Mouse (Mus musculus): ENCODE results near the gene Mink1. TPM values are rescaled to one million over a fixed set of nuclear protein-coding genes. Genes with fewer than 3 reads are reported as not detected.

Mink1 gene
- total RNA-seq, 1 experiment = 23.0 TPM

- Histone ChIP-seq H3K27ac (ENCODE audit: insufficient read depth, low read depth, low read length, poor library complexity, severe bottlenecking) (no peak overlapping the region), H3K4me1 (ENCODE audit: control insufficient read depth in 2 of 2, insufficient read depth in 2 of 2, low read length in 2 of 2, poor library complexity in 1 of 2) (peaks cover 3 to 16% of the 10 kb centered on the region in 2 experiments; a peak in 3 of 4 replicates), H3K9me3 (ENCODE audit: control insufficient read depth, insufficient read depth, low read depth, low read length) (no peaks in the 10 kb centered on the region), H3K4me3 (ENCODE audit: insufficient read depth in 1 of 2, low read depth in 1 of 2, low read length in 2 of 2, poor library complexity in 1 of 2, severe bottlenecking in 1 of 2) (no peak overlapping the region), H3K36me3 (ENCODE audit: control insufficient read depth, insufficient read depth, low read length, poor library complexity, severe bottlenecking) (no peaks in the 10 kb centered on the region), H3K9ac (ENCODE audit: insufficient read depth, low read depth, low read length, poor library complexity, severe bottlenecking) (no peak overlapping the region)
- TF ChIP-seq HCFC1 (IDR thresholded peaks at IDR 0.05; ENCODE audit: borderline replicate concordance, insufficient read depth, low read length) (no peak), MAFK (IDR thresholded peaks at IDR 0.05; ENCODE audit: insufficient read depth, low read depth, low read length) (no peak), ZC3H11A (IDR thresholded peaks at IDR 0.05; ENCODE audit: borderline replicate concordance, low read depth, low read length) (no peak), CHD2 (IDR thresholded peaks at IDR 0.05; ENCODE audit: low read depth, low read length) (no peak)
- in situ Hi-C loops (cut with MboI; ENCODE audit: low sequenced_read_pairs in 2 of 2, unreplicated experiment in 2 of 2) = no loop called here
- no peak for DNase-seq (ENCODE audit: low read depth, low spot score)
Observed at GRCm38 (mm10) chr11:70571641-70572040, 9.0 kb downstream of the Mink1 start.

- TF ChIP-seq HCFC1 (IDR thresholded peaks at IDR 0.05; ENCODE audit: borderline replicate concordance, insufficient read depth, low read length) = no peak
- TF ChIP-seq MAFK (IDR thresholded peaks at IDR 0.05; ENCODE audit: insufficient read depth, low read depth, low read length) = no peak
- no peak for TF ChIP-seq ZC3H11A (IDR thresholded peaks at IDR 0.05; ENCODE audit: borderline replicate concordance, low read depth, low read length)
- no peak for TF ChIP-seq CHD2 (IDR thresholded peaks at IDR 0.05; ENCODE audit: low read depth, low read length)
- no peak for TF ChIP-seq ZNF384 (IDR thresholded peaks at IDR 0.05; ENCODE audit: low read depth, low read length)
- Histone ChIP-seq H3K9me3 (ENCODE audit: control insufficient read depth, insufficient read depth, low read depth, low read length) (no peaks in the 10 kb centered on the region), H3K27ac (ENCODE audit: insufficient read depth, low read depth, low read length, poor library complexity, severe bottlenecking) (no peak overlapping the region), H3K36me3 (ENCODE audit: control insufficient read depth, insufficient read depth, low read length, poor library complexity, severe bottlenecking) (no peaks in the 10 kb centered on the region), H3K4me3 (ENCODE audit: insufficient read depth in 1 of 2, low read depth in 1 of 2, low read length in 2 of 2, poor library complexity in 1 of 2, severe bottlenecking in 1 of 2) (no peak overlapping the region), H3K9ac (ENCODE audit: insufficient read depth, low read depth, low read length, poor library complexity, severe bottlenecking) (no peak overlapping the region), H3K4me1 (ENCODE audit: control insufficient read depth in 2 of 2, insufficient read depth in 2 of 2, low read length in 2 of 2, poor library complexity in 1 of 2) (peaks cover 7 to 22% of the 10 kb centered on the region in 2 experiments)
- DNase-seq (ENCODE audit: low read depth, low spot score) = no peak
- in situ Hi-C loops (cut with MboI; ENCODE audit: low sequenced_read_pairs in 2 of 2, unreplicated experiment in 2 of 2) = no loop called here
Observed at GRCm38 (mm10) chr11:70572348-70572902, 9.7 kb downstream of the Mink1 start.

GRCm38 (mm10) chr11:70573872-70574271, 11.2 kb downstream of the Mink1 start:
- TF ChIP-seq HCFC1 (IDR thresholded peaks at IDR 0.05; ENCODE audit: borderline replicate concordance, insufficient read depth, low read length) (no peak), MAFK (IDR thresholded peaks at IDR 0.05; ENCODE audit: insufficient read depth, low read depth, low read length) (no peak), CHD2 (IDR thresholded peaks at IDR 0.05; ENCODE audit: low read depth, low read length) (no peak)
- Histone ChIP-seq H3K4me1 (ENCODE audit: control insufficient read depth in 2 of 2, insufficient read depth in 2 of 2, low read length in 2 of 2, poor library complexity in 1 of 2) (peaks cover 12 to 28% of the 10 kb centered on the region in 2 experiments), H3K27ac (ENCODE audit: insufficient read depth, low read depth, low read length, poor library complexity, severe bottlenecking) (no peak overlapping the region), H3K36me3 (ENCODE audit: control insufficient read depth, insufficient read depth, low read length, poor library complexity, severe bottlenecking) (no peaks in the 10 kb centered on the region; the same call in 1 of the 2 replicates), H3K9ac (ENCODE audit: insufficient read depth, low read depth, low read length, poor library complexity, severe bottlenecking) (no peak overlapping the region), H3K4me3 (ENCODE audit: insufficient read depth in 1 of 2, low read depth in 1 of 2, low read length in 2 of 2, poor library complexity in 1 of 2, severe bottlenecking in 1 of 2) (no peak overlapping the region), H3K9me3 (ENCODE audit: control insufficient read depth, insufficient read depth, low read depth, low read length) (no peaks in the 10 kb centered on the region)
- DNase-seq (ENCODE audit: low read depth, low spot score) = no peak
- in situ Hi-C loops (cut with MboI; ENCODE audit: low sequenced_read_pairs in 2 of 2, unreplicated experiment in 2 of 2) = no loop called here

GRCm38 (mm10) chr11:70577201-70577600, 14.5 kb downstream of the Mink1 start:
- no peak overlapping the region for H3K27ac ChIP-seq (ENCODE audit: insufficient read depth, low read depth, low read length, poor library complexity, severe bottlenecking)
- H3K4me3 ChIP-seq (ENCODE audit: insufficient read depth in 1 of 2, low read depth in 1 of 2, low read length in 2 of 2, poor library complexity in 1 of 2, severe bottlenecking in 1 of 2) = no peak overlapping the region
- H3K9ac ChIP-seq (ENCODE audit: insufficient read depth, low read depth, low read length, poor library complexity, severe bottlenecking) = no peak overlapping the region
- no peaks in the 10 kb centered on the region for H3K9me3 ChIP-seq (ENCODE audit: control insufficient read depth, insufficient read depth, low read depth, low read length)
- H3K36me3 ChIP-seq (ENCODE audit: control insufficient read depth, insufficient read depth, low read length, poor library complexity, severe bottlenecking) = peaks cover 3% of the 10 kb centered on the region; the same call in 1 of the 2 replicates
- H3K4me1 ChIP-seq (ENCODE audit: control insufficient read depth in 2 of 2, insufficient read depth in 2 of 2, low read length in 2 of 2, poor library complexity in 1 of 2) = peaks cover 12 to 34% of the 10 kb centered on the region in 2 experiments
- TF ChIP-seq CHD2 (IDR thresholded peaks at IDR 0.05; ENCODE audit: low read depth, low read length) = no peak
- in situ Hi-C loops (cut with MboI; ENCODE audit: low sequenced_read_pairs in 2 of 2, unreplicated experiment in 2 of 2) = no loop called here
- no peak for DNase-seq (ENCODE audit: low read depth, low spot score)

GRCm38 (mm10) chr11:70578962-70579361, 16.3 kb downstream of the Mink1 start:
- Histone ChIP-seq H3K4me3 (ENCODE audit: insufficient read depth in 1 of 2, low read depth in 1 of 2, low read length in 2 of 2, poor library complexity in 1 of 2, severe bottlenecking in 1 of 2) (no peak overlapping the region), H3K9me3 (ENCODE audit: control insufficient read depth, insufficient read depth, low read depth, low read length) (no peaks in the 10 kb centered on the region), H3K36me3 (ENCODE audit: control insufficient read depth, insufficient read depth, low read length, poor library complexity, severe bottlenecking) (peaks cover 3% of the 10 kb centered on the region; the same call in 1 of the 2 replicates), H3K4me1 (ENCODE audit: control insufficient read depth in 2 of 2, insufficient read depth in 2 of 2, low read length in 2 of 2, poor library complexity in 1 of 2) (peaks cover 9 to 29% of the 10 kb centered on the region in 2 experiments), H3K9ac (ENCODE audit: insufficient read depth, low read depth, low read length, poor library complexity, severe bottlenecking) (no peak overlapping the region), H3K27ac (ENCODE audit: insufficient read depth, low read depth, low read length, poor library complexity, severe bottlenecking) (no peak overlapping the region)
- in situ Hi-C loops (cut with MboI; ENCODE audit: low sequenced_read_pairs in 2 of 2, unreplicated experiment in 2 of 2) = no loop called here
- TF ChIP-seq CHD2 (IDR thresholded peaks at IDR 0.05; ENCODE audit: low read depth, low read length) (no peak), ZC3H11A (IDR thresholded peaks at IDR 0.05; ENCODE audit: borderline replicate concordance, low read depth, low read length) (no peak), ZNF384 (IDR thresholded peaks at IDR 0.05; ENCODE audit: low read depth, low read length) (no peak), HCFC1 (IDR thresholded peaks at IDR 0.05; ENCODE audit: borderline replicate concordance, insufficient read depth, low read length) (no peak), MAFK (IDR thresholded peaks at IDR 0.05; ENCODE audit: insufficient read depth, low read depth, low read length) (no peak)
- no peak for DNase-seq (ENCODE audit: low read depth, low spot score)

Data from ES-E14 (cell line).